Mouse (Mus musculus) liver, adult 2 months (tissue): ENCODE measurements around the gene Bag6.
A peak's percentile ranks its signal among the peaks of the same experiment; 100 is the strongest.

ENCODE experiments used
- CTCF ChIP-seq: fragments of 200-500 bp; IDR thresholded peaks from 2 replicates; pipeline ENCODE4 v1.5.1; 2011; ENCODE audit warnings: low read depth, low read length, control low read depth
- POLR2A ChIP-seq: fragments of 200-500 bp; IDR thresholded peaks from 2 replicates; pipeline ENCODE4 v1.6.1; 2011; ENCODE audit warnings: low read length, control low read depth; ENCODE audit not compliant: insufficient read depth; ENCODE audit errors: extremely low read depth

GRCm38 (mm10) chr17:35126206-35126611 lies 8.8 kb upstream of the Bag6 start, which contains the start of gene D17H6S53E:
- TF ChIP-seq CTCF (no peak), POLR2A (peak; percentile 69; the same call in 1 of the 2 replicates)
